Mouse (Mus musculus): ENCODE measurements around the gene Tulp1. TPM values are rescaled to one million over a fixed set of nuclear protein-coding genes. Genes with fewer than 3 reads are reported as not detected.
A peak's percentile ranks its signal among the peaks of the same experiment; 100 is the strongest.
"Not testable (repeated sequence)": the region's sequence is repeated elsewhere in the genome, so short reads cannot be mapped to it uniquely, and the experiment has no call there.

Gene Tulp1
- 0.12 and 0.36 TPM in 2 replicates for polyA plus RNA-seq (2012; rRNA removed)

- H3K4me1 ChIP-seq (ENCODE audit: control insufficient read depth, insufficient read depth, low read length): peaks cover 16% of the 10 kb centered on the region
- no peaks in the 10 kb centered on the region for H3K36me3 ChIP-seq (ENCODE audit: control insufficient read depth, insufficient read depth, low read length)
- H3K27ac ChIP-seq (ENCODE audit: control insufficient read depth, insufficient read depth, low read depth, low read length): no peak within 1 kb of the TSS
- peaks cover 6% of the 10 kb centered on the region for H3K27me3 ChIP-seq (ENCODE audit: control insufficient read depth, insufficient read depth, low read length)
- H3K4me3 ChIP-seq (ENCODE audit: control insufficient read depth, low read depth, low read length): no peak within 1 kb of the TSS
- no peak for TF ChIP-seq CTCF (IDR thresholded peaks at IDR 0.05; ENCODE audit: control insufficient read depth, insufficient read depth, insufficient replicate concordance, low read depth, low read length)
Observed at GRCm38 (mm10) chr17:28365122-28365521, at the start of gene Tulp1. Gene Tulp1 (minus strand): TSS chr17:28365222.

GRCm38 (mm10) chr17:28411381-28411960 lies 46.4 kb upstream of the Tulp1 start:
- Histone ChIP-seq H3K36me3 (ENCODE audit: control insufficient read depth, insufficient read depth, low read length) (no peaks in the 10 kb centered on the region; the same call in 1 of the 2 replicates), H3K27me3 (ENCODE audit: control insufficient read depth, insufficient read depth, low read length) (no peaks in the 10 kb centered on the region), H3K27ac (ENCODE audit: control insufficient read depth, insufficient read depth, low read depth, low read length) (peak overlapping the region; percentile 82), H3K4me1 (ENCODE audit: control insufficient read depth, insufficient read depth, low read length) (peaks cover 5% of the 10 kb centered on the region), H3K4me3 (ENCODE audit: control insufficient read depth, low read depth, low read length) (no peak overlapping the region)
- TF ChIP-seq CTCF (IDR thresholded peaks at IDR 0.05; ENCODE audit: control insufficient read depth, insufficient read depth, insufficient replicate concordance, low read depth, low read length): no peak
- no peak for TF ChIP-seq POLR2A (IDR thresholded peaks at IDR 0.05; ENCODE audit: control insufficient read depth, low read depth, low read length)

GRCm38 (mm10) chr17:28410731-28411130 lies 45.7 kb upstream of the Tulp1 start:
- TF ChIP-seq POLR2A (IDR thresholded peaks at IDR 0.05; ENCODE audit: control insufficient read depth, low read depth, low read length) (no peak), CTCF (IDR thresholded peaks at IDR 0.05; ENCODE audit: control insufficient read depth, insufficient read depth, insufficient replicate concordance, low read depth, low read length) (no peak)
- Histone ChIP-seq H3K27ac (ENCODE audit: control insufficient read depth, insufficient read depth, low read depth, low read length) (no peak overlapping the region; the same call in 1 of the 2 replicates), H3K36me3 (ENCODE audit: control insufficient read depth, insufficient read depth, low read length) (no peaks in the 10 kb centered on the region; the same call in 1 of the 2 replicates)

GRCm38 (mm10) chr17:28408251-28408918 lies 43.4 kb upstream of the Tulp1 start:
- H3K27ac ChIP-seq (ENCODE audit: control insufficient read depth, insufficient read depth, low read depth, low read length): no peak overlapping the region
- no peaks in the 10 kb centered on the region for H3K36me3 ChIP-seq (ENCODE audit: control insufficient read depth, insufficient read depth, low read length)
- TF ChIP-seq POLR2A (IDR thresholded peaks at IDR 0.05; ENCODE audit: control insufficient read depth, low read depth, low read length) (no peak), CTCF (IDR thresholded peaks at IDR 0.05; ENCODE audit: control insufficient read depth, insufficient read depth, insufficient replicate concordance, low read depth, low read length) (no peak)

More at GRCm38 (mm10) chr17:28410731-28411130, 45.7 kb upstream of the Tulp1 start:
- no peak overlapping the region for H3K4me3 ChIP-seq (ENCODE audit: control insufficient read depth, low read depth, low read length)
- peaks cover 4% of the 10 kb centered on the region for H3K4me1 ChIP-seq (ENCODE audit: control insufficient read depth, insufficient read depth, low read length)
- no peaks in the 10 kb centered on the region for H3K27me3 ChIP-seq (ENCODE audit: control insufficient read depth, insufficient read depth, low read length)

GRCm38 (mm10) chr17:28407418-28408250 lies 42.6 kb upstream of the Tulp1 start:
- Histone ChIP-seq H3K27ac (ENCODE audit: control insufficient read depth, insufficient read depth, low read depth, low read length) (no peak overlapping the region), H3K27me3 (ENCODE audit: control insufficient read depth, insufficient read depth, low read length) (no peaks in the 10 kb centered on the region), H3K36me3 (ENCODE audit: control insufficient read depth, insufficient read depth, low read length) (no peaks in the 10 kb centered on the region), H3K4me1 (ENCODE audit: control insufficient read depth, insufficient read depth, low read length) (peaks cover 2% of the 10 kb centered on the region; the same call in 1 of the 2 replicates), H3K4me3 (ENCODE audit: control insufficient read depth, low read depth, low read length) (no peak overlapping the region)
- TF ChIP-seq CTCF (IDR thresholded peaks at IDR 0.05; ENCODE audit: control insufficient read depth, insufficient read depth, insufficient replicate concordance, low read depth, low read length): peak; percentile 74; the same call in 1 of the 2 replicates
- no peak for TF ChIP-seq POLR2A (IDR thresholded peaks at IDR 0.05; ENCODE audit: control insufficient read depth, low read depth, low read length)

More at GRCm38 (mm10) chr17:28408251-28408918, 43.4 kb upstream of the Tulp1 start:
- no peak overlapping the region for H3K4me3 ChIP-seq (ENCODE audit: control insufficient read depth, low read depth, low read length)
- peaks cover 2% of the 10 kb centered on the region; the same call in 1 of the 2 replicates for H3K4me1 ChIP-seq (ENCODE audit: control insufficient read depth, insufficient read depth, low read length)
- H3K27me3 ChIP-seq (ENCODE audit: control insufficient read depth, insufficient read depth, low read length): no peaks in the 10 kb centered on the region

- 0 out of 2 replicates have a peak, but pooled peaks cover 2% of the 10 kb centered on the region for H3K4me1 ChIP-seq (ENCODE audit: control insufficient read depth, insufficient read depth, low read length)
- H3K27me3 ChIP-seq (ENCODE audit: control insufficient read depth, insufficient read depth, low read length): no peaks in the 10 kb centered on the region
- TF ChIP-seq CTCF (IDR thresholded peaks at IDR 0.05; ENCODE audit: control insufficient read depth, insufficient read depth, insufficient replicate concordance, low read depth, low read length): no peak
- TF ChIP-seq POLR2A (IDR thresholded peaks at IDR 0.05; ENCODE audit: control insufficient read depth, low read depth, low read length): no peak
- H3K36me3 ChIP-seq (ENCODE audit: control insufficient read depth, insufficient read depth, low read length): no peaks in the 10 kb centered on the region
- H3K27ac ChIP-seq (ENCODE audit: control insufficient read depth, insufficient read depth, low read depth, low read length): peak overlapping the region; percentile 19; the same call in 1 of the 2 replicates
- H3K4me3 ChIP-seq (ENCODE audit: control insufficient read depth, low read depth, low read length): no peak overlapping the region
Observed at GRCm38 (mm10) chr17:28406471-28406870, 41.4 kb upstream of the Tulp1 start.

- H3K36me3 ChIP-seq (ENCODE audit: control insufficient read depth, insufficient read depth, low read length); H3K4me3 ChIP-seq (ENCODE audit: control insufficient read depth, low read depth, low read length); H3K27me3 ChIP-seq (ENCODE audit: control insufficient read depth, insufficient read depth, low read length); H3K27ac ChIP-seq (ENCODE audit: control insufficient read depth, insufficient read depth, low read depth, low read length); H3K4me1 ChIP-seq (ENCODE audit: control insufficient read depth, insufficient read depth, low read length): not testable (repeated sequence)
Observed at GRCm38 (mm10) chr17:28404745-28405144, 39.7 kb upstream of the Tulp1 start.
